Mouse (Mus musculus) thymus, postnatal 4 days (tissue): ENCODE measurements around the gene Efcc1.

Source experiments
- DNase-seq: peaks from one replicate; pipeline ENCODE4 v3.0.0; 2021

Efcc1 gene

GRCm38 (mm10) chr6:87730591-87731462 is at the start of gene Efcc1:
Efcc1 (plus strand) TSS chr6:87730869.
- DNase-seq, result peak; percentile 38

GRCm38 (mm10) chr6:87695947-87696346 is 34.7 kb upstream of the Efcc1 start:
- no peak for DNase-seq

- no peak for DNase-seq
These were observed 34.1 kb upstream of the Efcc1 start for GRCm38 (mm10) chr6:87696544-87696943.

GRCm38 (mm10) chr6:87706246-87706645 is 24.4 kb upstream of the Efcc1 start:
- DNase-seq, result peak; percentile 15

- no peak for DNase-seq
These were observed 18.4 kb upstream of the Efcc1 start for GRCm38 (mm10) chr6:87712311-87712710.

- DNase-seq, result no peak
These were observed 16.6 kb upstream of the Efcc1 start for GRCm38 (mm10) chr6:87714091-87714490.

- DNase-seq, result peak; percentile 72
These were observed 8.0 kb upstream of the Efcc1 start for GRCm38 (mm10) chr6:87722631-87723030.

- DNase-seq, result no peak
These were observed 5.3 kb upstream of the Efcc1 start for GRCm38 (mm10) chr6:87725267-87725912.

- no peak for DNase-seq
These were observed 2.6 kb upstream of the Efcc1 start for GRCm38 (mm10) chr6:87728102-87728501.

GRCm38 (mm10) chr6:87730141-87730540 is 528 bp upstream of the Efcc1 start:
- DNase-seq, result no peak

GRCm38 (mm10) chr6:87731463-87732095 is 910 bp downstream of the Efcc1 start:
- DNase-seq, result no peak

GRCm38 (mm10) chr6:87732151-87733011 is 1.7 kb downstream of the Efcc1 start:
- peak; percentile 33 for DNase-seq

- DNase-seq, result no peak
These were observed 2.7 kb downstream of the Efcc1 start for GRCm38 (mm10) chr6:87733131-87733930.

- no peak for DNase-seq
These were observed 3.5 kb downstream of the Efcc1 start for GRCm38 (mm10) chr6:87734136-87734535.

GRCm38 (mm10) chr6:87736923-87737322 is 6.3 kb downstream of the Efcc1 start:
- DNase-seq, result no peak

- no peak for DNase-seq
These were observed 7.4 kb downstream of the Efcc1 start for GRCm38 (mm10) chr6:87737921-87738626.

GRCm38 (mm10) chr6:87739898-87740297 is 9.2 kb downstream of the Efcc1 start:
- no peak for DNase-seq

GRCm38 (mm10) chr6:87740496-87740895 is 9.8 kb downstream of the Efcc1 start:
- DNase-seq, result no peak

GRCm38 (mm10) chr6:87741978-87742377 is 11.3 kb downstream of the Efcc1 start:
- DNase-seq, result no peak

- peak; percentile 58 for DNase-seq
These were observed 12.1 kb downstream of the Efcc1 start for GRCm38 (mm10) chr6:87742804-87743203.

GRCm38 (mm10) chr6:87743281-87743680 is 12.6 kb downstream of the Efcc1 start:
- DNase-seq, result no peak
